Mouse (Mus musculus) cortical plate, adult 2 months (tissue): ENCODE results near the gene Btbd2.

Source experiments
- CTCF ChIP-seq: fragments of 200-500 bp; IDR thresholded peaks from 2 replicates; pipeline ENCODE4 v1.5.1; 2011; ENCODE audit warnings: mild to moderate bottlenecking, control low read depth, low read length; ENCODE audit not compliant: insufficient read depth; ENCODE audit errors: extremely low read depth
- POLR2A ChIP-seq: fragments of 200-500 bp; IDR thresholded peaks from 2 replicates; pipeline ENCODE4 v1.6.1; 2011; ENCODE audit warnings: mild to moderate bottlenecking, low read length, control low read depth; ENCODE audit not compliant: insufficient read depth; ENCODE audit errors: extremely low read depth

DNA sequence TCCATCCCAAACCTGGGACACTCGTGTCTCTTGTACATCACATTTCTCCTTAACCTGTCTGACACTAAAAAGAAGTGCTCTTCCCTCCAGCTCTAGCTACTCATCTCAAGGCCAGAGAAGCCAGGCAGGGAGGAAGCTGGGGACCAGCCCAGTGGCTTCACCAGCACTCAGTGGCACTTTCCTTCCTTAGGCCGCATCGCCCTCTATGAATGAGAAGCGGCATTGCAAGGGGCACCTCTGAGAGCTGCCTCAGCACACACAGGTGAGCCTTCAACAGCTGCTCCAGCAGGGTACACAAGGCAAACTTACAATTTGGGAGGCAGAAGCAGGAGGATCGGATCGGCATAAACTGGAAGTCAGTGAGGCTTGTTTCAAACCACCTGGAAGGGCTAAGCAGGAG lies 27.3 kb upstream of the Btbd2 start:
- no peak for TF ChIP-seq POLR2A
- peak; percentile 74 for TF ChIP-seq CTCF
